ENCODE assay signal across 7 mouse cellular contexts in genomic region chr9:37656439-37656881, GRCm38 (mm10). TPM values are rescaled to one million over a fixed set of nuclear protein-coding genes. Genes with fewer than 3 reads are reported as not detected.
DNase-seq lines count a peak whose midpoint lies in the region; ATAC-seq and TF ChIP-seq lines count a peak whose summit lies in the region.

No protein-coding gene starts in this region.

- H3K27ac ChIP-seq in ES-E14 (ENCODE audit: insufficient read depth, low read depth, low read length, poor library complexity, severe bottlenecking), result peak overlapping the region; percentile 18; the same call in 1 of the 2 replicates
- no peak overlapping the region; the same call in 1 of the 2 replicates for H3K27ac ChIP-seq in forebrain, embryonic 11.5 days (ENCODE audit: low read depth, low read length)
- H3K27ac ChIP-seq in intestine, embryonic 14.5 days (ENCODE audit: low read depth), result peak overlapping the region; percentile 85
- H3K27ac ChIP-seq in olfactory bulb, adult 2 months (ENCODE audit: insufficient read depth, low read depth, low read length), result no peak overlapping the region

- peak; percentile 30; the same call in 1 of the 2 replicates for ATAC-seq in forebrain, embryonic 11.5 days (replicated peaks; ENCODE audit: low FRiP score)
- ATAC-seq in intestine, embryonic 14.5 days (replicated peaks; ENCODE audit: low FRiP score, low TSS enrichment, low read depth), result peak; percentile 45; the same call in 1 of the 2 replicates

- H3K4me3 ChIP-seq in ES-E14 (ENCODE audit: insufficient read depth in 1 of 2, low read depth in 1 of 2, low read length in 2 of 2, poor library complexity in 1 of 2, severe bottlenecking in 1 of 2), result peak overlapping the region; percentile 77 to 84
- H3K4me3 ChIP-seq in forebrain, embryonic 11.5 days (ENCODE audit: low read depth, low read length), result peak overlapping the region; percentile 75
- peak overlapping the region; percentile 71 for H3K4me3 ChIP-seq in intestine, embryonic 14.5 days (ENCODE audit: low read depth, low read length)
- peak overlapping the region; percentile 91 for H3K4me3 ChIP-seq in lung, adult 2 months (replicated peaks; ENCODE audit: extremely low read depth, low read depth, low read length)
- peak overlapping the region; percentile 69 for H3K4me3 ChIP-seq in olfactory bulb, adult 2 months (ENCODE audit: insufficient read depth, low read depth, low read length)

- no peak for TF ChIP-seq POLR2A in lung, adult 2 months (IDR thresholded peaks at IDR 0.05; ENCODE audit: borderline replicate concordance, extremely low read depth, low read depth, low read length)
- TF ChIP-seq POLR2A in olfactory bulb, adult 2 months (IDR thresholded peaks at IDR 0.05; ENCODE audit: insufficient read depth, low read depth, low read length), result no peak

- WGBS in forebrain, embryonic 11.5 days, result 2% methylated on average over 10 of the region's 10 CpGs
- WGBS in intestine, embryonic 14.5 days, result under 1% methylated on average over 10 of the region's 10 CpGs
- under 1% methylated on average over 10 of the region's 10 CpGs for WGBS in lung, adult 2 months
- 2% methylated on average over 10 of the region's 10 CpGs for WGBS in olfactory bulb, adult 2 months

- no peak for TF ChIP-seq CTCF in lung, adult 2 months (IDR thresholded peaks at IDR 0.05; ENCODE audit: insufficient read depth, low read length)
- no peak for TF ChIP-seq CTCF in olfactory bulb, adult 2 months (IDR thresholded peaks at IDR 0.05; ENCODE audit: insufficient read depth, low read depth, low read length)

- H3K36me3 ChIP-seq in ES-E14 (ENCODE audit: control insufficient read depth, insufficient read depth, low read length, poor library complexity, severe bottlenecking), result peaks cover 19% of the 10 kb centered on the region
- H3K36me3 ChIP-seq in forebrain, embryonic 11.5 days (ENCODE audit: control insufficient read depth, insufficient read depth, low read length), result peaks cover 2% of the 10 kb centered on the region; the same call in 1 of the 2 replicates
- peaks cover 37% of the 10 kb centered on the region for H3K36me3 ChIP-seq in intestine, embryonic 14.5 days (ENCODE audit: control insufficient read depth, insufficient read depth, low read length)

- H3K27me3 ChIP-seq in forebrain, embryonic 11.5 days (ENCODE audit: control insufficient read depth, insufficient read depth, low read length), result no peaks in the 10 kb centered on the region
- no peaks in the 10 kb centered on the region for H3K27me3 ChIP-seq in intestine, embryonic 14.5 days (replicated peaks; ENCODE audit: control insufficient read depth, insufficient read depth, low read length)

- in situ Hi-C loops in ES-E14 (cut with MboI; ENCODE audit: low sequenced_read_pairs in 2 of 2, unreplicated experiment in 2 of 2), result no loop called here

- H3K4me1 ChIP-seq in ES-E14 (ENCODE audit: control insufficient read depth in 2 of 2, insufficient read depth in 2 of 2, low read length in 2 of 2, poor library complexity in 1 of 2), result peaks cover 0 to 3% of the 10 kb centered on the region in 2 experiments; a peak in 1 of 4 replicates
- no peaks in the 10 kb centered on the region; the same call in 1 of the 2 replicates for H3K4me1 ChIP-seq in forebrain, embryonic 11.5 days (replicated peaks; ENCODE audit: control insufficient read depth, insufficient read depth, low read length)
- H3K4me1 ChIP-seq in intestine, embryonic 14.5 days (replicated peaks; ENCODE audit: control insufficient read depth, insufficient read depth, low read length), result peaks cover 4% of the 10 kb centered on the region; the same call in 1 of the 2 replicates
- peaks cover 3% of the 10 kb centered on the region for H3K4me1 ChIP-seq in lung, adult 2 months (ENCODE audit: control insufficient read depth, insufficient read depth, low read length)
- H3K4me1 ChIP-seq in olfactory bulb, adult 2 months (ENCODE audit: control insufficient read depth, insufficient read depth, low read length), result 0 out of 2 replicates have a peak, but pooled peaks cover 3% of the 10 kb centered on the region

- peak overlapping the region; percentile 92 for H3K9ac ChIP-seq in ES-E14 (ENCODE audit: insufficient read depth, low read depth, low read length, poor library complexity, severe bottlenecking)
- peak overlapping the region; percentile 85 for H3K9ac ChIP-seq in forebrain, embryonic 11.5 days (ENCODE audit: low read length)
- H3K9ac ChIP-seq in intestine, embryonic 14.5 days (ENCODE audit: low read length), result peak overlapping the region; percentile 66

- no peaks in the 10 kb centered on the region for H3K9me3 ChIP-seq in ES-E14 (ENCODE audit: control insufficient read depth, insufficient read depth, low read depth, low read length)
- H3K9me3 ChIP-seq in forebrain, embryonic 11.5 days (ENCODE audit: control insufficient read depth, low read length), result no peaks in the 10 kb centered on the region
- H3K9me3 ChIP-seq in intestine, embryonic 14.5 days (ENCODE audit: control insufficient read depth, low read length), result no peaks in the 10 kb centered on the region

- peak overlapping the region; percentile 63 for H3K4me2 ChIP-seq in forebrain, embryonic 11.5 days (ENCODE audit: low read depth, low read length, severe bottlenecking)
- H3K4me2 ChIP-seq in intestine, embryonic 14.5 days (ENCODE audit: low read length), result peak overlapping the region; percentile 91

- peak; percentile 63 to 64 for DNase-seq in B cell, adult 2 months
- DNase-seq in ES-E14 (ENCODE audit: low read depth, low spot score), result no peak
- DNase-seq in forebrain, embryonic 11.5 days (ENCODE audit: low spot score), result no peak
- peak; percentile 75 for DNase-seq in intestine, embryonic 14.5 days (ENCODE audit: low spot score)
- DNase-seq in lung, adult 2 months, result peak; percentile 39
- DNase-seq in embryo, embryonic 11 days, result no peak

TF ChIP-seq in ES-E14, 5 proteins besides CTCF, POLR2A, EP300 and RAD21:
- TF ChIP-seq ZC3H11A (IDR thresholded peaks at IDR 0.05; ENCODE audit: borderline replicate concordance, low read depth, low read length) (no peak), MAFK (IDR thresholded peaks at IDR 0.05; ENCODE audit: insufficient read depth, low read depth, low read length) (no peak), CHD2 (IDR thresholded peaks at IDR 0.05; ENCODE audit: low read depth, low read length) (no peak), HCFC1 (IDR thresholded peaks at IDR 0.05; ENCODE audit: borderline replicate concordance, insufficient read depth, low read length) (no peak), ZNF384 (IDR thresholded peaks at IDR 0.05; ENCODE audit: low read depth, low read length) (no peak)

RNA-seq across cellular contexts. Expression of gene Tbrg1, which starts 0.7 kb away (rescaled TPM):
- 84.1 and 120 TPM in 2 replicates for total RNA-seq in ES-E14 (2012; rRNA removed)
- 128 TPM in 2 replicates for polyA plus RNA-seq in forebrain, embryonic 11.5 days (2014; fragmentation: Nextera tagmentation; extraction: Ambion mirVana)
- polyA plus RNA-seq in intestine, embryonic 14.5 days (2014; fragmentation: Nextera tagmentation; extraction: Ambion mirVana), result 166 and 169 TPM in 2 replicates
- polyA plus RNA-seq in lung, adult 2 months (2012; rRNA removed), result 32.7 and 44.5 TPM in 2 replicates
- polyA plus RNA-seq in olfactory bulb, adult 2 months (2012; ENCODE audit: insufficient read depth, insufficient read length, low replicate concordance, missing spikeins), result not detected in 2 replicates

RNA-seq across cellular contexts. Expression of gene Panx3, which starts 12.6 kb away (rescaled TPM):
- 0.13 TPM in 1 of 2 replicates, not detected in the other for total RNA-seq in ES-E14 (2012; rRNA removed)
- polyA plus RNA-seq in forebrain, embryonic 11.5 days (2014; fragmentation: Nextera tagmentation; extraction: Ambion mirVana), result 0.32 TPM in 1 of 2 replicates, not detected in the other
- polyA plus RNA-seq in intestine, embryonic 14.5 days (2014; fragmentation: Nextera tagmentation; extraction: Ambion mirVana), result not detected in 2 replicates
- polyA plus RNA-seq in lung, adult 2 months (2012; rRNA removed), result not detected in 2 replicates
- not detected in 2 replicates for polyA plus RNA-seq in olfactory bulb, adult 2 months (2012; ENCODE audit: insufficient read depth, insufficient read length, low replicate concordance, missing spikeins)

RNA-seq across cellular contexts. Expression of gene Spa17, which starts 42.9 kb away (rescaled TPM):
- 0.95 and 2.7 TPM in 2 replicates for total RNA-seq in ES-E14 (2012; rRNA removed)
- polyA plus RNA-seq in forebrain, embryonic 11.5 days (2014; fragmentation: Nextera tagmentation; extraction: Ambion mirVana), result 16.7 and 20.6 TPM in 2 replicates
- polyA plus RNA-seq in intestine, embryonic 14.5 days (2014; fragmentation: Nextera tagmentation; extraction: Ambion mirVana), result 4.7 and 4.8 TPM in 2 replicates
- 2.6 and 3.1 TPM in 2 replicates for polyA plus RNA-seq in lung, adult 2 months (2012; rRNA removed)
- polyA plus RNA-seq in olfactory bulb, adult 2 months (2012; ENCODE audit: insufficient read depth, insufficient read length, low replicate concordance, missing spikeins), result not detected in 2 replicates

RNA-seq across cellular contexts. Expression of gene Olfr160, which starts 59.6 kb away (rescaled TPM):
- not detected in 2 replicates for total RNA-seq in ES-E14 (2012; rRNA removed)
- polyA plus RNA-seq in forebrain, embryonic 11.5 days (2014; fragmentation: Nextera tagmentation; extraction: Ambion mirVana), result not detected in 2 replicates
- not detected in 2 replicates for polyA plus RNA-seq in intestine, embryonic 14.5 days (2014; fragmentation: Nextera tagmentation; extraction: Ambion mirVana)
- not detected in 2 replicates for polyA plus RNA-seq in lung, adult 2 months (2012; rRNA removed)
- polyA plus RNA-seq in olfactory bulb, adult 2 months (2012; ENCODE audit: insufficient read depth, insufficient read length, low replicate concordance, missing spikeins), result not detected in 2 replicates

Comparison
In these comparisons a context has a peak if more than half of its experiments do, and no peak if none do; other contexts are left out.
1. DNase-seq: peak in B cell, adult 2 months (2 of 2), intestine, embryonic 14.5 days (single experiment) and lung, adult 2 months (single experiment); none in ES-E14 (single experiment), forebrain, embryonic 11.5 days (single experiment) and embryo, embryonic 11 days (single experiment).
2. H3K27ac ChIP-seq: peak in ES-E14 (single experiment) and intestine, embryonic 14.5 days (single experiment); none in forebrain, embryonic 11.5 days (single experiment) and olfactory bulb, adult 2 months (single experiment).
3. RNA of gene Tbrg1, which starts 0.7 kb away (polyA plus RNA-seq): 166 to 169 TPM in intestine, embryonic 14.5 days, 128 TPM in forebrain, embryonic 11.5 days and 32.7 to 44.5 TPM in lung, adult 2 months; not detected in olfactory bulb, adult 2 months; every median in the first group is over 10 times any median in the second.
4. Peak in every context shown above with its lines, with median percentiles within 50 percentile points of each other: H3K4me3 ChIP-seq and H3K9ac ChIP-seq.